Mouse (Mus musculus): ENCODE measurements at regions not wholly inside any gene's neighbourhood (a gene's known extent, or its start where the extent isn't known, plus 50 kb on each side); places are given as distances from the start of the nearest gene placed in this dataset.

GRCm38 (mm10) chr3:83710995-83711541 lies 55.1 kb upstream of the Sfrp2 start:
- TF ChIP-seq CTCF (IDR thresholded peaks at IDR 0.05; ENCODE audit: insufficient read depth, low read depth, low read length) = no peak
- TF ChIP-seq POLR2A (IDR thresholded peaks at IDR 0.05; ENCODE audit: insufficient read depth, low read depth, low read length) = no peak

All from olfactory bulb, adult 2 months (tissue).